Mouse (Mus musculus): ENCODE measurements at regions not wholly inside any gene's neighbourhood (a gene's known extent, or its start where the extent isn't known, plus 50 kb on each side); places are given as distances from the start of the nearest gene placed in this dataset.

DNA sequence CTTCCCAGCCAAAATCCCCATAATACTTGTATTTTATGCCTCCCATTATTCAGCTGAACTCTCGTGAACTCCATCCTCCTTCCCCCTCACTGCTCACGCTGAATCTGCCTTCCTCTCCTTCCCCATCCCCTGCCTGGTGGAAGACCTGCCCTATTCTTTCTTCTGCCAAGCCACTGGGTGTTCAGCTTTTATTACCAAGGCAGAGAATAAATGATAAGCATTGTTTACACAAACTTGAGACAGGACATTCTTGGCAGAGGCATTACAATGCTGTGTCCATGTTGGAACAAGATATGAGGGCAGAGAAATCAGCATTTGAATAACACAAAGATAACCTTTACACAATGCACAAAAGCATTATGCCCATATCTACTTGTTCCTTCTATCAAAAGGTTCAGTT is 80.2 kb downstream of the Dhrs2 start:
- DNase-seq (ENCODE audit: low spot score), result no peak

DNA sequence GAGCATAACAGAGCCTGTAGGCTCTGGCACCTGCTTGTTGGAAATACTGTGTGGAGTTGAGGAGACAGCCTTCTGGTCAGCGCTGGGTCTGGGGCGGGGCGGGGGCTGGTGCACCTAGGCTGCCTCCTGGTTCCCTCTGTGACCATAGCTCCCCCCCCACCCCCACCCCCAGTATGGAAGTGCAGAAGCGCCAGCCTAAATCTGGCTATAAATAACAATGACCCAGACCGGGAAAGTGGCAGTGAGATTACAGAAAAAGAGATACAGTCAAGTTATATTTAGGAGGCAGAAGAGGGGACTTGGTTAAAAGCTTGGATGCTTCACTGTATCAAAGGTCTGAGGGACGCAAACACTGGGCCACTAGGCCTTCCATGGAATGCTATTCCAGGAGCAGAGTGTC is 91.8 kb downstream of the Dhrs2 start:
- DNase-seq (ENCODE audit: low spot score), result no peak

DNA sequence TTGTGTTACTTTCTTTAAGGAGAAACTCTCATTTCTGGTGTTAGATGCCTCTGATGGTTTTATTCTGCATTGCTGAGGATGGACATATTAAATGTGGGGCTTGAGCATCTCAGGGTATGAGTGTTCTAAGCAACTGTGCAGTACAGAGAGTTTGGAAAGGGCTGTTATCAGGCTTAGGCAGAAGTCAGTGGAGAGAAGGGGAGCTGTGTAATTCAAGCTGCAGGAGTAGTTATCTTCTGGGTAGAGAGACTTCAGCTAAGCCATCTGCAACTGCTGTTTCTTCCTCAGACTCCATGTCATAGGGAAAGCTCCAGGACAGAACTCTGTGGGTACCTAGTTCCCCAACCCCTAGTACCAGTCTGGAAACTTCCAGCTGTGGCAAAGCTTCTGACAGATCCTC is 102.1 kb downstream of the Dhrs2 start:
- DNase-seq (ENCODE audit: low spot score), result no peak

DNA sequence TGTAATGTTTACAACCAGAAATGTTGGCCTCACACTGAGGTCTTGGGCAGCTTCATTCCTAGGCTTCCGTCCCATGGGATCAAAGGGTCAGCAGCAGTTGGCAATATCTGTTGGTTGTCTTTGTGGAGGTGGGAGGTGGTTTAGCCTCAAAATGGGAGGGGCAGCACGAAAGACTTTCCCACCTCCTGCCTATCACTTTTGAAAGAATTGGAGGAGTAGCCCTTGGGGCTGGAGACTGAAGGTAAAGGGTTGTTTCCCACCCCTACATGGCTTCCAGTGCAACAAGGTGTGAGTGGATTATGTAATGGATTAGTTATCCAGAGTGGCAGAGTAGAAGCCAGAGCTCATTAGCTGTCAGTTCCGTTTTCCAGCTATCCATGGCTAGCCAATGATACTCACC is 102.5 kb downstream of the Dhrs2 start:
- DNase-seq (ENCODE audit: low spot score), result no peak

DNA sequence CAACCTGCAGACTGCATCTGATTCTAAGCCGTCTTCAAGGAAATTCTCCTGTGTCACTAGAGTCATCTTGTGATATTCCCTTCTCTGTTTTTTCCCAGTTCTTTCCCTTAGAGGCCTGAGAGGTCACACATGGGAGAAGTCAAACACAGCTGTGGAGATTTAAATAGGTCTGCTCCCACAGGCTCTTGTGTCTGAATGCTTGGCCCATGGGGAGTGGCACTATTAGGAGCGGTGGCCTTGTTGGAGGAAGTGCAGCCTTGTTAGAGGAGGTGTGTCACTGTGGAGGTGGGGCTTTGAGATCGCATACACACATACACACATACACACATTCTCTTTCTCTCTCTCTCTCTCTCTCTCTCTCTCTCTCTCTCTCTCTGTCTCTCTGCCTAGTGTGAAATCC is 112.0 kb downstream of the Dhrs2 start:
- DNase-seq (ENCODE audit: low spot score), result no peak

DNA sequence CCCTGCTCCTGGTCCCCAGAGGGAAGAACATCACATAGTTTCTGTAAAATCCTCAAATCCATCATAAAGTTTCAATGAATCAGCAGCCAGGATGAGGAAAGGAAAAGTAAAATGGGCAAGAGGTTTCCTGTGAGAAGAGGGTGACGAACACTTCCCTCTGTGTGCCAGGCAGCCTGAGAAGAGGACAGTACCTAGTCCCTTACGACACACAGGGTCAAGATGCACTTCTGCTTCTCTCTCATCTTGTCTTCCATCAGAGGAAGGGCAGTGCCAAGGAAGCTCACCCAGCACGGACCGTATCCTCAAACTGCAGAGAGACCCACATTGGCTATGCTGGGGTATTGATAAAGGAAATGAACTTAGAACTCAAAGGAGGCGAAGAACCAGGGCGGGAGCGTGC is 112.5 kb downstream of the Dhrs2 start:
- DNase-seq (ENCODE audit: low spot score), result no peak

DNA sequence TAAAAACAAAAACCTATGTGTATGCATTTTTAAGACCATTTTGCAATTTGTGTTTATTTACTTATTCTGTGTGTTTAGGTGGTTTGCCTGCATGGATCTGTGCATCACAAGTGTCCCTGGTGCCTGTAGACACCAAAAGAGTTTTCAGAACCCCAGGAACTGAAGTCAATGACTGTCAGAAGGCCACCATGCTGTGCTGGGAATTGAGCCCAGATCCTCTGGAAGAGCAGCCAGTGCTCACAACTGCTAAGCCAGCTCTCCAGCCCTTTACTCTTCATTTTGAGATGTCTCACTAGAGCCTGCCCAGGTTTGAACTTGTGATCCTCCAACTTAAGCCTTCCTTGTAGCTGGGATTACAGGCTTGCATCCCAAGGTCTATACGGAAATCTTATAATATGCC is 113.8 kb downstream of the Dhrs2 start:
- no peak for DNase-seq (ENCODE audit: low spot score)

DNA sequence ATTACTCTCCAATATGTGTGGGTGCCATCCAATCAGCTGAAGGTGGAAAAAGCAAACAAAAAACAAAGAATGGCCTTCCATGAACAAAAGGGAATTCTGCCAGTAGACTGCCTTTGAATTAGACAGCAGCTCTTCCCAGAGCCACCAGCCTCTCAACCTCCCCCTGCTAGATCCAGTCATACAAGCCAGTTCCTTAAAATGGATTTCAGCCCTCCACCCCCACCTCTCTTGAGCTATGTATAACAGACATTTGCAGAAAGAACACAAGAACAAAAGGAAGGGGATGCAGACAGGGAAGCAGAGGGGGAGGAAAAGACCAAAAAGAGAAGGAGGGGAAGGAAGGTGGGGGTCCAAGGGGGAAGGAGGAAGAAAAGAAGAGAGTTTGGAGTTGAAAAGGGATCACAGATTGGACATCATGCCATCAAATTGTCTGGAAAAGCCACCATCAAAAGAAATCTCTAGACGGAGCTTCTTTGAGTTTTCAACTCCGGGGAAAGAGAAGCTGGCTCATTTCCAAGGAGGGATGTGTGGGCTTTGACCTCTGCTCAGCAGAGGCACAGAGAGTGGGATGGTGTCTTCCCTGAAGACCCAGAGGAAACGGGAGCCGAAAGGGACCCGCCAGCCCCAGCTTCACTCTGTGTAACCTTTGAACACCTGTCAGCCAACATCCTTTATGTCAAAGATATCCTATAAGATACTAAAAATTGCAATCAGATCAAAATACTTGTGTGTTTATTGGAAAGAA is 114.8 kb downstream of the Dhrs2 start:
- DNase-seq (ENCODE audit: low spot score), result peak; percentile 25

DNA sequence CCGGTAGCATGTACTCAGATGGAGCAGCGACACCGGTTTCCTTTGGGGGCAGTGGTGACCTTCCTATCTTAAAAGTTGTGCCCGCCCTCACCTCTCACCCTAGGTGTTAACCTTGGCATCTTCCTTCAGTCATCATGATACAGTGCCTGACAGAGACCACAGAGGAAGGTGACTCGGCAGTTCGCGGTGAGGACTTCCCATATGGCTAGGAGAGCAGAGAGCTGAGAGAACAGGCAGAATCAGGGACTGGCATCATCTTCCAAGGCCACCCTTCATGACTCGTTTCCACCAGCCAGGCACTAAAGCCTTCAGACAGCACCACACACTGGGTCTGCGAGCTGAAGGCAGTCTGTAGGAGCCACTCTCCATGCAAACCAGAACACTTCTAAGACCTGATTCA is 116.2 kb downstream of the Dhrs2 start:
- DNase-seq (ENCODE audit: low spot score), result peak; percentile 3

DNA sequence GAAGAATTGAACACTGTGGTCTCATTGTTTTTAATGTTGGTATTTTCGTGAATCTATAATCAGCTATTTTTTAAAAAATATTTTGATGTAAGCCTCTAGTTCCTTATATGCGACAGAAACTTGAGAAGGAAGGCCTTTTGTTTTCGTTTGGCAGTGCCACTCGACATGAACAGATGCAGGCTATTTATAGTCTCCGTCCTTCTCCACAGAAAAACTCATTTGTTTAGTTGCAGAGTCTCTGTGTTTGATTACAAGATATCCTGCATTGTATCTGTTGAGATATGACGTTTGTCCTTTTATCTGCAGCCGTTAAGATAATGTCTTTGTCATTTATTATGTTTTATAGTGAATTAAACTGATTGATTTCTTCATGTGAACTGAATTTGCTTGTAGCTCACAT is 116.7 kb downstream of the Dhrs2 start:
- no peak for DNase-seq (ENCODE audit: low spot score)

DNA sequence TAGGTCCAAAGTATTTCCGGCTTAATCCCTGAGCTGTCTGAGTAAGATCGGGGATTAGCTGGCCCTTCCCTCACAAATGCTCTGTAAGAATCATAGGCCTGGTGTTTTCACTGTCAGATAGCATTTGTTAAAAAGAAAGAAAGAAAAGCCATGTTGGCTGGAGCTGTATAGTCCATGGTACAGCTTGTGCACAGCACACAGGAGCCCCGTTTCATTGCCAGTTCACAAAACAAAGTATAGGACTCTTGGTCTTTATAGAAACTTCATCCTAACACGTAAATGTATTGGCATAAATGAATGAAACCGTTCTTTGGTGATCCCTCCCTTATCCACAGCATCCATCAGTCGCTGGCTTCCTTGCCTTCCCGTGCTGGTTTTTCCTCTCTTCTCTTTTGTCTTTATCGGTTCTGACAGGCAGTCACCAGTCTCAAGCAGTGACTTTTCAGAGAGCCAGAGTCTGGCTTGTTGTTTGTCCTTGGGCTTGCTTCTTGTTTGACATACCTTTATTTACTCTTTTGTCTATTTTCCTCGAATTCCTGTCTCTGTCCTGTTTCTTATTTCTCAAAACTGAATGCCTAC is 117.3 kb downstream of the Dhrs2 start:
- DNase-seq (ENCODE audit: low spot score), result no peak

DNA sequence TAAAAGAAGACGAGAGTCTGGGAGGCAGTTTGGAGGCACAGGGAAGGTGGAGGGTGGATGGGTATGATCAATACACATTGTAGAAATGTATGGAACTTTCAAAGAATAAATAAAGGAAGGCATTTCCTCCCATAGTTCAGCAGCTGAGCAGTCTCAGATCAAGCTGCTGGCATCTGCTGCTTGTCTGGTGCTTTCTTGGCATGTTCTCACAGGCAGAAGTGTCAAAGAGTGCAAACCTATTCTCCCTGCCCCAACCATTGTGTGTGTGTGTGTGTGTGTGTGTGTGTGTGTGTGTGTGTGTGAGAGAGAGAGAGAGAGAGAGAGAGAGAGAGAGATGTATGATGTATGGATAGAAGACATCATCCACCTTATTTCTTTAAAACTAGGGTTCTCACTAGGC is 121.5 kb downstream of the Dhrs2 start:
- DNase-seq (ENCODE audit: low spot score), result no peak

DNA sequence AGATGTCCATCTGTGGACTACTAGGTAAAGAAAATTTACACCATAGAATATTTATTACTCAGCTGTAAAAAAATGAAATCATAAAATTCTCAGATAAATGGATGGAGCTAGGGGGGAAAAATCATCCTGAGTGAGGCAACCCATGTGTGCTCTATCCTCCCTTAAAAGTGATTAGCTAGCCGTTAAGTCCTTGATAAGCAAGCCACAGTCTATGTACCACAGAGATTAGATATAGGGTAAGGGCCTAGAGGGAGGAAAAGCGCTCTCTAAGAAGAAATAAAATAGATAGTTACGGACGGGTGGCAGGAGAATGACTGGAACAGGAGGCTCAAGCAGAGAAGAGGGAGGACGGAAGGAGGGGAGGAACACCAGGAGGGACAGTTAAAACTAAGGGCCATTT is 122.1 kb downstream of the Dhrs2 start:
- no peak for DNase-seq (ENCODE audit: low spot score)

DNA sequence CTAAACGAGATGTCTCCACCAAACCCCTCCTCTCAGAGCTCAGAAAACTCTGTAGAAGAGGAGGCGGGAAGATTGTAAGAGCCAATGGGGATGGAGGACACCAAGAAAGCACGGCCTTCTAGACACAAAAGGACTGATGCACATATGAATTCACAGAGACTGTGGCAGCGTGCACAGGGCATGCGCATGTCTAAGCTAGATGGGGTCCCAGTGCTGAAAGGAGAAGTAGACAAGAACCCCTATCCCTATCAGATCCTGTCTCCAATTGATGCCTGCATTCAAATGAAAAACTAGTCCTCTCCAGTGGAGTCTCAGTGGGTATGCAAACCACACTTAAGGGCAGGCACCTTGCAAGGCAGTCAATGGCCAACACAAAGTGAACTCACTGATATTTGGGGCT is 123.3 kb downstream of the Dhrs2 start:
- DNase-seq (ENCODE audit: low spot score), result no peak

DNA sequence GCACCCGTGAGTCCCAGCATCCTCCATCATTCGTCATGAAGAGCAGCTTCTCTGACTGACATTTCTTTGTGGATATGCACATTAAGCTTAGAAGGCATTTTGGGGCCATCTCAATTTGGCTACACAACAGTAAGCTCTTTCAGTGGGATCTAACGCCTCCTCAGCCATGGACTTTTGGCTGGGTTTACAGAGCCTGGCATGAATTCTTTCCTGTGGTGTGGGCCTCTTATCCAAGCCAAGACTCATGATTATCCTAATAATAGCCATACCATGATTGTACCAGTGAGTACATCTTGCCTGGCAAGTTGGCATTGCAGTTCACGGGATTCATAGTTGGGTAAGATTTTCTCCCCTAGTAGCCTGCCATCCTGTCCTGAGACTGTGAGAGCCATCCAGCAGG is 126.3 kb downstream of the Dhrs2 start:
- no peak for DNase-seq (ENCODE audit: low spot score)

DNA sequence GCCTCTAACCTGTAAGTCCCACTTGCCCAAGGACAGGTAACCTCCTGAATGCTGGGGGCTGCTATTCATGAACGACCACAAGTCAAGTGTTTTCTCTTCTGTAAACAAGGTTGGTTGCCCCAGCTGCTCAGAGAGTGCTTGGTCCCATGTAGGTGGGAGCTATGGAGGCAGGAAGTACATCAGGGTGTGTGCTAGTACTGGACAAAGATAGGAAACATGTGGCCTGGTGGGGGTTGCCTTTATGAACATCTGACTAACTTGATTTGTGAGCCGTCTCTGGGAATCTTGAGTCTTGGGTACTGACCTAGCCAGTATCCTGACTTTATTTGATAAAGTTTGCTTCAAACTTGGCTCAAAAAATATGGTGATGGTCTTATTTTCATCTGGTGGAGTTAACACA is 121.3 kb upstream of the Dhrs4 start:
- no peak for DNase-seq (ENCODE audit: low spot score)

DNA sequence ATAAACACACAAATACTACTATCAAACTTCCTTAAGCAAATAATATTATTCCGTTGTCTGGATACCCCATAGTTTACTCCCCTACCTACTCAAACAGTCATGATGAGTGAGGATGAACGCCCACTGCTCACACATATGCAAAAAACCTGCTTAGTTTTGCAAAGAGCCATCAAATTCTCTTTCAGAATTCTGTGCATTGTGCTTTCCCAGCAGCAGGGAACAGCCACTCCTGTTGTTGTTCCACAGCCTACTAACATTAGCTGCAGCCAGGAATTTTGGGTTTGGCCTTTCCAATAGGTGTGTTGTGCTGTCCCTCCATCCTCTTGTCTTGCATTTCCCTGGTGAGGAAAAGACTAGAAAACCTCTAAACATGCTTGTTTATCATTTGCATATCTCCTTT is 120.1 kb upstream of the Dhrs4 start:
- no peak for DNase-seq (ENCODE audit: low spot score)

DNA sequence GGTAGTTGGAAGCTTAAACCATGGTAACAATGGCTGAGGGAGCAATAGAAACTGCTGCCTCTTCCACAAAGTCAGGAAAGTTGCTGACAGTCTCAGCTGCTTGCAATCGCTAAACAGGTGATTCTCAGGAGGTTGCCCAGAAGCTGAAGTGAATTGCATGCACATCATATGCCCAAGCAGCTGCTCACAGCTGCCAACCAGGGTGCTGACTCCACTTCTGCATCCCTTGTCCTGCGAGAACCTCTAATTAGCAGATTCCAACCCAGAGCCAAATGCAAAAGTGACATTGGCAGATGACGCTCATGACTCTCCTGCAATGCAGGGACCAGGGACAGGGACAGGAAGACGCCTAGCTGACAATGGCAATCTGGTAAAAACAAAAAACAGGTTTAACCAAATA is 116.2 kb upstream of the Dhrs4 start:
- DNase-seq (ENCODE audit: low spot score), result no peak

DNA sequence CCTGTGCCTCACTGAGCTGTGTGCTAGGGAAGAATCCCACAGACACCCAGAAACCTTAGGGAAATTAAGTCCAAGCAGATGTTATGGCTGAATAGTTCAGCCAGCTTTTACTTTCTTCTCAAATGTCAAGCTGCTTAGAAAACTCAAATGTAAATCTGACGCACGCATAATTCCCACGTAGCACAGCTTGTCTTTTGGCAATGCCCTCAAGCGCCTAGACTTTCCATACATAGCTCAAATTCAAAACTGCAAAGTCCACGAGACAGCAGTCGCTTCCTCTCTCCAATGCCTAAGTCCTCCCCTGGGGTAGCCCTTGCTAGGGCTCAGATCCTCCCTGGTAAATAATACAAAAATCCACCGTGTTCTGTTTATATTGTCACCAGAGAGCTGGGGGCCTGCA is 115.8 kb upstream of the Dhrs4 start:
- DNase-seq (ENCODE audit: low spot score), result no peak

DNA sequence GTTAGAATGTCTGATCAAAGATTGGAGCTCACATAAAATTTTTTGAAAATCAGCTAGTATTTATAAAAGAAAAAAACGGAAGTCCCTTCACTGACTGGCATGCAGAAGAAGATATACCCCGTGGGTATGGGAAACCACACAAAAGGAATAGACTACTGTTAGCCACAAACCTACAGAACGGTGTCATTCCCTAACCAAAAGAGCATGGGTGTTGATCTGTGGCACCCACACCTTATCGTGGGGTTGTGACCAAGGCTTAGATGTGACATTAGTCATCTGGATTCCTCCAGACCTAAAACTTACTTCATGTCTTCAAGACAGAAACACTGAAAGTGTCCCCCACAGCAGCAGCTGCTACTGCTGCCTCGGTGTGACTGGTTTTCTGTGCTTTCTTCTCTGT is 108.2 kb upstream of the Dhrs4 start:
- DNase-seq (ENCODE audit: low spot score), result no peak

DNA sequence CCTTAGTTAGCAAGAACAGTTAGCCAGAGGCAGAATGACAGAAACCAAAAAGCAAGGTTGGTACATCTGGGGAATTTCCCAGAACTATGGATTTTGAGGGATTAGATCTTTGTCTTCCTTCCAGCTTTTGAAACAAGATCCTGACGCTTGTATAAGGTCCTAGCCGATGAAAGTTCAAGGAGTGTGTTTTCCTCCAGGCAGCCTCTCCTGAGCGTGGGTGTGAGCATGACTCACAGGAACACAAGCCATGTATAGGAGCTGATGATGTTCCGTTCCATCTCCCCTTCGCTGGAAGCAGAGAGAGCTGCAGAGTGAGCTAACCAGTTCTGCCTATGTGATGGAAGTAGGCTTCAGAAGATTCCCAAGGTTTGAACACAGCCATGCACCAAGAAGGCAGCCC is 105.6 kb upstream of the Dhrs4 start:
- DNase-seq (ENCODE audit: low spot score), result no peak

DNA sequence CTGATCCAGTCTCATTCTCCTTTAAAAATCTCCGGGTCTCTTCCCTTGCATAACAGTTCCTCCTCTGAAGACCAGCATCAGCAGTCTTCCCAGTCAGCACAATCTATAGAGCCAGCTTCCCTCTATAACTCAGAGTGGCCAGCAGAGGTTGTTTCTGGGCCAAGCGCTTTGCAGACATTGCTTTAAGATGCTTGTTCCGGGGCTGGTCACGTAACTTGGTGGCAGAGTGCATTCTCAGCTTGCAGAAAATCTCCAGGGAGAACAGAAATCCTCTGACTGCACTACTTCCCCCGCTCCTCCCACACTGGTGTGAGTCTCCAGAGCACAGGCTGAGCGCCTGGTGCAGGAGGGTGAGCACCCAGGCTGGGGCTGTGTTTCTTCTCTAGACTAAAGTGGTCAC is 91.8 kb upstream of the Dhrs4 start:
- DNase-seq (ENCODE audit: low spot score), result peak; percentile 25

DNA sequence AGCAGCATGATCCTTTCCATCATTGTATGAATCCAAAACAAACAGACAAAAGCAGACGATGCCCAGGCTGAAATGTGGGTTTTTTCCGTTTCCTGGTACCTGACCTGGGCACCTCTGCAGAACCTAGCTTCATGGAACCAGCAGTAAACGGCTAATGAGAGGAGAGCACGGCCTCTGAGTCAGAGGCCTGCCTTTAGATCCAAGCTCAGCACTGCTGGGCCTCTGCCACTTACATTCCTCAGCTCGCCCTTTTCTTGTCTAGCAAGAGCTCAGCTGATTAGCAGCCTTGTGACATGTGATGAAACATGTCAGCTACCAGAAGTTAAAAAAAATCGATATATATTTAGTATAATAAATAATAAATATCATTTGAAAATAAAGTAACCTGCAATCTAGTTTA is 91.2 kb upstream of the Dhrs4 start:
- peak; percentile 19 for DNase-seq (ENCODE audit: low spot score)

DNA sequence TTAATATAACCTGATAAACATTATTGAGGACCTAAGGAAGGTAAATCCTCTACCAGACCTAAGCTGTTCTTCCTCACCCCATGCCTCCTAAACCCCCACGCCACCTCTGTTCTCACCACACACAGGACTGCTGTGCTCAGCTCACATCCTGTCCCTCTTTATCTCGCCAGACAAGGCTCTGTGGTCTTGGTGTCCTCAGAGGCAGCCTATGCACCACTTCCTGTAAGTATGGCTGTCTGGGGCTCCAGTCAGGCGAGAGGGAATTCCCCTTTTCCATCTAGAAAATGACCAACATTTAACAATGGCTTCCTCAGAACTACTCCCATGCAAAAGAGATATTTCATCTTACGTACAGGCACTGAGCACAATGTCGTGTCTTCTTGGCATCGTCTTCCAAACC is 86.2 kb upstream of the Dhrs4 start:
- no peak for DNase-seq (ENCODE audit: low spot score)
